Mouse (Mus musculus): ENCODE data around the gene Galntl5. TPM values are rescaled to one million over a fixed set of nuclear protein-coding genes. Genes with fewer than 3 reads are reported as not detected.

Galntl5 gene
- polyA plus RNA-seq, 2 experiments: not detected

DNA sequence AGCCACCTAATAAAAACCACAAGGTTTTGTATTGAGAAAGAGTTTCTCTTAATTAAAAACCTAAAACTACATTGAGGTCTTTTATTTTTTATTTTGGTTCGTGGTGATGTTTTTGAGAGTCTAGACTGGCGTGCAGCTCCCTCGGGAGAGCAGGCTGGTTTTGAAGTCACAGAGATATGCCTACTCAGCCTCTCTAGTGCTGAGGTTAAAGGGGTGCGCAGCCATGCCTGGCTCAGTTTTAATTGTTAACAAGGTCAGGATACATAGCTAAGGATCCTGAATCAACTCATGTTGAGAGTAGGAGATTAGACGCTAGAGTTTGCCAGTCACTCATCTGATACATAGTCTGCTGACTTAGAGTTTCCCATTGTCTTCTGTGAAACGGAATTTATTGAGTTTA lies 80.2 kb downstream of the Galntl5 start:
- Histone ChIP-seq H3K4me3 (replicated peaks; ENCODE audit: low read length) (no peak overlapping the region), H3K9ac (ENCODE audit: low read depth, low read length, severe bottlenecking) (no peak overlapping the region), H3K4me2 (replicated peaks; ENCODE audit: low read depth, low read length, severe bottlenecking) (no peak overlapping the region), H3K27ac (replicated peaks; ENCODE audit: low read depth, low read length) (no peak overlapping the region), H3K4me1 (ENCODE audit: control insufficient read depth, insufficient read depth, low read length) (no peaks in the 10 kb centered on the region), H3K9me3 (ENCODE audit: control insufficient read depth, low read length) (no peaks in the 10 kb centered on the region), H3K27me3 (ENCODE audit: control insufficient read depth, insufficient read depth, low read length) (no peaks in the 10 kb centered on the region), H3K36me3 (ENCODE audit: control insufficient read depth, insufficient read depth, low read length) (peaks cover 86% of the 10 kb centered on the region)
- WGBS: 70% methylated on average over 6 of the region's 6 CpGs
- no peak for ATAC-seq (ENCODE audit: low FRiP score, low read depth)
- no peak for TF ChIP-seq POLR2A (IDR thresholded peaks at IDR 0.05; ENCODE audit: borderline replicate concordance, extremely low read depth, insufficient read depth, insufficient read length)
- DNase-seq (ENCODE audit: low spot score): no peak

GRCm38 (mm10) chr5:25262266-25262665 lies 81.0 kb downstream of the Galntl5 start:
- Histone ChIP-seq H3K27me3 (ENCODE audit: control insufficient read depth, insufficient read depth, low read length) (no peaks in the 10 kb centered on the region), H3K9ac (ENCODE audit: low read depth, low read length, severe bottlenecking) (no peak overlapping the region), H3K4me3 (replicated peaks; ENCODE audit: low read length) (no peak overlapping the region), H3K4me2 (replicated peaks; ENCODE audit: low read depth, low read length, severe bottlenecking) (no peak overlapping the region), H3K36me3 (ENCODE audit: control insufficient read depth, insufficient read depth, low read length) (peaks cover 89% of the 10 kb centered on the region), H3K9me3 (ENCODE audit: control insufficient read depth, low read length) (no peaks in the 10 kb centered on the region), H3K27ac (replicated peaks; ENCODE audit: low read depth, low read length) (no peak overlapping the region), H3K4me1 (ENCODE audit: control insufficient read depth, insufficient read depth, low read length) (no peaks in the 10 kb centered on the region)
- no peak for DNase-seq (ENCODE audit: low spot score)
- ATAC-seq (ENCODE audit: low FRiP score, low read depth): no peak
- no peak for TF ChIP-seq POLR2A (IDR thresholded peaks at IDR 0.05; ENCODE audit: borderline replicate concordance, extremely low read depth, insufficient read depth, insufficient read length)
- WGBS: 75% methylated on average over 7 of the region's 7 CpGs

DNA sequence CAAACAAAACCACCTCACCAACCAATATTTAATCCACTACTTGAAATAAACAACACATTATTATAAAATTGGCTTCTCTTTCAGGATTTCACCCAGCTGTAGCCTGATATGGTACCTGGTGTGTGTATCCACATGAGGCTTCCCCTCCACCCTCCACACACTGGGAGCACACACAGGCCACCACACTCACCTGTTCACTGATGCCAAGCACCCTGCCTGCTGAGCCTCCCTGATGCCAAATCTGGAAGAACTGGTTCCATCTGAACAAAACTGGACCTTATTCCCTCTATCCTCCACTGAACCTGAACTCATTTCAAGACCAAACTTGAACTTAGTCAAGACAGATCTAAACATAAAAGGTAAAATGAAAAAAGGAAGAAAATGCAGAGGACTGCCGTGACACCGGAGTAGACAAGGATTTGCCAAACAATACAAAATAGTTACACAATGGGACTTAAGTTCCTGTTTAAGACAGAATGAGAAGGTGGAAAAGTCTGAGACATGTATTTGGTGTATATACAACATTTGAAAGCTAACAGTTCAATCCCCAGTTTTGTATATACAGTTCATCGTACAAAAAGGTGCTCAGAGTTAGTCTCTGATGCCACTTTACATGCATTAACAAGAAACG lies 87.1 kb downstream of the Galntl5 start:
- Histone ChIP-seq H3K4me3 (replicated peaks; ENCODE audit: low read length) (no peak overlapping the region), H3K9me3 (ENCODE audit: control insufficient read depth, low read length) (no peaks in the 10 kb centered on the region), H3K36me3 (ENCODE audit: control insufficient read depth, insufficient read depth, low read length) (peaks cover 72% of the 10 kb centered on the region), H3K9ac (ENCODE audit: low read depth, low read length, severe bottlenecking) (no peak overlapping the region), H3K4me2 (replicated peaks; ENCODE audit: low read depth, low read length, severe bottlenecking) (no peak overlapping the region), H3K27me3 (ENCODE audit: control insufficient read depth, insufficient read depth, low read length) (no peaks in the 10 kb centered on the region), H3K27ac (replicated peaks; ENCODE audit: low read depth, low read length) (no peak overlapping the region), H3K4me1 (ENCODE audit: control insufficient read depth, insufficient read depth, low read length) (no peaks in the 10 kb centered on the region)
- no peak for ATAC-seq (ENCODE audit: low FRiP score, low read depth)
- TF ChIP-seq POLR2A (IDR thresholded peaks at IDR 0.05; ENCODE audit: borderline replicate concordance, extremely low read depth, insufficient read depth, insufficient read length): no peak
- 94% methylated on average over 4 of the region's 4 CpGs for WGBS
- no peak for DNase-seq (ENCODE audit: low spot score)

Small RNAs within 50 kb of the gene (microRNA-seq; reads per million reads assigned to microRNA genes)
- gene Gm26051: not detected

Other genes starting within 250 kb of the Galntl5 start
- 32.6 and 33.1 TPM in 2 replicates for gene Prkag2, start 80.8 kb upstream of the Galntl5 start, polyA plus RNA-seq (2012; rRNA removed)
- gene Prkag2, start 80.8 kb upstream of the Galntl5 start, polyA plus RNA-seq (2014; fragmentation: Nextera tagmentation; extraction: Ambion mirVana): 21.3 and 22.3 TPM in 2 replicates
- 39.2 and 40.1 TPM in 2 replicates for gene Galnt11, start 40.4 kb downstream of the Galntl5 start, polyA plus RNA-seq (2012; rRNA removed)
- gene Galnt11, start 40.4 kb downstream of the Galntl5 start, polyA plus RNA-seq (2014; fragmentation: Nextera tagmentation; extraction: Ambion mirVana): 46.6 and 46.9 TPM in 2 replicates
- 0.64 TPM in 1 of 2 replicates, not detected in the other for gene E130116L18Rik, start 41.7 kb downstream of the Galntl5 start, polyA plus RNA-seq (2012; rRNA removed)
- not detected in 2 replicates for gene E130116L18Rik, start 41.7 kb downstream of the Galntl5 start, polyA plus RNA-seq (2014; fragmentation: Nextera tagmentation; extraction: Ambion mirVana)